Mouse (Mus musculus) embryonic fibroblast, embryonic 13.5 days (primary cell): ENCODE measurements around the gene Pnkd.

ENCODE experiments used
- CTCF ChIP-seq: IDR thresholded peaks from 2 replicates; pipeline ENCODE4 v1.5.1; 2011; ENCODE audit warnings: mild to moderate bottlenecking, control low read depth, low read length, moderate library complexity, borderline replicate concordance; ENCODE audit not compliant: insufficient read depth
- POLR2A ChIP-seq: IDR thresholded peaks from 2 replicates; pipeline ENCODE4 v1.6.1; 2011; ENCODE audit warnings: low read depth, mild to moderate bottlenecking, control low read depth, low read length, moderate library complexity

- TF ChIP-seq POLR2A (no peak), CTCF (no peak)
Measured at GRCm38 (mm10) chr1:74364270-74364669, 79.5 kb downstream of the Pnkd start.
